Mouse (Mus musculus): ENCODE results near the gene Slc37a2. TPM values are rescaled to one million over a fixed set of nuclear protein-coding genes. Genes with fewer than 3 reads are reported as not detected.
A peak's percentile ranks its signal among the peaks of the same experiment; 100 is the strongest.
"Not testable (repeated sequence)": the region's sequence is repeated elsewhere in the genome, so short reads cannot be mapped to it uniquely, and the experiment has no call there.

The Slc37a2 gene
- 8.9 and 10.8 TPM in 2 replicates for polyA plus RNA-seq (2015; fragmentation: Nextera tagmentation; extraction: Ambion mirVana)

DNA sequence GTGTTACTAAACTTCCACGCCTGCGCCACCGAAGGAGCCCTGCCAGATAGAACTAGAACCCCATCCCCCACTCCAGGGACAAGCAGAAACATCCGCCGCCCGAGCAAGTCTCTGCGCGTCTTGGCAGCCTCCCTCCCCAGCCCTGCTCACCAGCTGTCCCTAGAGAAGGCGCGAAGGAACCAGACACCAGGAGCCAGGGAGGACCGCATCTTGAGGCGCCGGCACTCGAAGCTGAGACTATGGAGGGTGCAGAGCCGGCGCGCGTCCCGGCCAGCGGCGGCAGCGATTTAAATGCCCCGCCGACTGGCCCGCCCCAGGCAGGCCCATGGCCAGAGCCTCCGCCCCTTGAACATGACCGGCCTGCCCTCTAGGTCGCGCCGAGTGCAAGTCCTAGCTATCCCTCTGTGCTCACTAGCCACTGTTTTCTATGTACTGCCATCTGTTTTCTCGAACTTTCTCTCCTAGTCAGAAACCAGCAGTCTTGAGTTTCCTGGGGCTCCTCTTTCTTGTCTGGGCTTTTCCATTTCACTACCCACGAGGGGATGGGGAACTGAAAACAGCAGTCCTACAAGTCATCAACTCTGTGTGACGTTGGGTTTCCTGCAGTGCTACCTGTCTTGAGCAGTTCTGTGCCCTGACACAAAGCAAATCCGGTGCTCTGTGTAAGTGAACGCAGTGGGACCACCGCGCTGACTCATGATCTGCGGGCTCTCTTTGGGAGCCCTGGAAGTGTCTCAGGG, at the start of gene Slc37a2:
Slc37a2 (minus strand) TSS at position 590 of the 740 bp plus-strand sequence.
- H3K4me2 ChIP-seq (ENCODE audit: low read depth, low read length) = peak within 1 kb of the TSS; percentile 87
- H3K27me3 ChIP-seq (replicated peaks; ENCODE audit: control insufficient read depth, insufficient read depth, low read length) = no peaks in the 10 kb centered on the region
- ATAC-seq = peak; percentile 93
- H3K4me3 ChIP-seq (ENCODE audit: low read length) = peak within 1 kb of the TSS; percentile 56
- H3K9ac ChIP-seq (ENCODE audit: low read depth, low read length) = peak within 1 kb of the TSS; percentile 70
- 2% methylated on average over 38 of the region's 38 CpGs for WGBS
- peaks cover 10% of the 10 kb centered on the region for H3K4me1 ChIP-seq (ENCODE audit: control insufficient read depth, insufficient read depth, low read length)
- no peaks in the 10 kb centered on the region for H3K36me3 ChIP-seq (ENCODE audit: control insufficient read depth, insufficient read depth, low read length)
- no peaks in the 10 kb centered on the region for H3K9me3 ChIP-seq (ENCODE audit: control insufficient read depth, low read length)
- H3K27ac ChIP-seq (ENCODE audit: low read length) = peak within 1 kb of the TSS; percentile 54

DNA sequence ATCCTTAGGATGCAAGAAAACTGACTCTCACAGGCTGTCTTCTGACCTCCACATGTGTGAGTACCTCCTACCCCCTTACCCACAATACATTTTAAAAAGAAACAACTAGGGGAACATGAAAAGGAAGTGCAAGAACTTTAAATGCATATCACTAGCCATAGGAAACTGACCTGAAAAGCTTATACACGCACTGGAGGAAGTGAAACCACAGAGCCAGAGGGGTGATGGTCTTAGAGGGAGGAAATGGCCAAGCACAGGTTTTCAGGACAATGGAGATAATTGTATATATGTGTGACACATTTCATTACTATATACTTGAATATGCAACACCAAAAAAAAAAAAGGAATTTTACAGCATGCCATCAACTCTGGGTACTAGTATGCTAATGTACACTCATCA, 46.2 kb upstream of the Slc37a2 start:
- Histone ChIP-seq H3K36me3 (ENCODE audit: control insufficient read depth, insufficient read depth, low read length) (no peaks in the 10 kb centered on the region), H3K4me1 (ENCODE audit: control insufficient read depth, insufficient read depth, low read length) (no peaks in the 10 kb centered on the region), H3K9me3 (ENCODE audit: control insufficient read depth, low read length) (no peaks in the 10 kb centered on the region), H3K4me3 (ENCODE audit: low read length) (no peak overlapping the region), H3K27ac (ENCODE audit: low read length) (no peak overlapping the region), H3K4me2 (ENCODE audit: low read depth, low read length) (no peak overlapping the region), H3K27me3 (replicated peaks; ENCODE audit: control insufficient read depth, insufficient read depth, low read length) (no peaks in the 10 kb centered on the region), H3K9ac (ENCODE audit: low read depth, low read length) (no peak overlapping the region)
- 87% methylated on average over 1 of the region's 1 CpGs for WGBS
- no peak for ATAC-seq

DNA sequence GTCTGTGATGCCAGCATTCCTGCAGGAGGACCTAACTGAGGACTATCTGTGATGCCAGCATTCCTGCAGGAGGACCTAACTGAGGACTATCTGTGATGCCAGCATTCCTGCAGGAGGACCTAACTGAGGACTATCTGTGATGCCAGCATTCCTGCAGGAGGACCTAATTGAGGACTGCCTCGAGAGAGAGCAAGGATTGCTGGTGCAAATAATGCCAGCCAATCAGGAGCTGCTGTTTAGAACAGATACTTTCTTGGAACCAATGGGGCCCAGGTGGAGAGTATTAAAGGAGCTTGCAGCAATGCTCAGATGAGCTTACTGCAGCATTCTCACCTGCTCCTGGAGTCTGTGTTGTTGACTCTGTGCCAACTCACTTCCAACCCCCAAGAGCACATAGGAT, 45.0 kb upstream of the Slc37a2 start:
- WGBS = 56% methylated on average over 1 of the region's 1 CpGs
- not testable (repeated sequence) for H3K36me3 ChIP-seq (ENCODE audit: control insufficient read depth, insufficient read depth, low read length); H3K4me1 ChIP-seq (ENCODE audit: control insufficient read depth, insufficient read depth, low read length); ATAC-seq; H3K9me3 ChIP-seq (ENCODE audit: control insufficient read depth, low read length); H3K27ac ChIP-seq (ENCODE audit: low read length); H3K9ac ChIP-seq (ENCODE audit: low read depth, low read length); H3K27me3 ChIP-seq (replicated peaks; ENCODE audit: control insufficient read depth, insufficient read depth, low read length); H3K4me3 ChIP-seq (ENCODE audit: low read length); H3K4me2 ChIP-seq (ENCODE audit: low read depth, low read length)

DNA sequence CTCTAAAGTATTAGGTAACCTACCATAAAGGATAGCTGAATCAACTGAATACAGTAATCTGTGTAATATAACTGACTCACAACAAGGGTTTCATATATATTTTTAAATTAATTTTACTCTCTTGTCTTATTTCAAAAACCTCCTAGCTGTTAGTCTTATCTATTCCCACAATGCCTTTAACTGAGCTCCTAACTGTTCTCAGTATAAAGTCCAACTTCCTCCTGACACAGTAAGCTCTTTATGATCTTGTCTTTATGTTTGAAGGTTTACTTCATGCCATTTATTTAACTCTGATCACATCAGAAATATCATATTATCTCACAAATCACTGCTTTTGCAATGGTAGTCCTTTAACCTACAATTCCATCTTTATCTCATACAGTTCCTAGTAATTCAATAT, 40.0 kb upstream of the Slc37a2 start:
- peak; percentile 68; the same call in 1 of the 2 replicates for ATAC-seq
- Histone ChIP-seq H3K9me3 (ENCODE audit: control insufficient read depth, low read length) (no peaks in the 10 kb centered on the region), H3K27me3 (replicated peaks; ENCODE audit: control insufficient read depth, insufficient read depth, low read length) (no peaks in the 10 kb centered on the region), H3K9ac (ENCODE audit: low read depth, low read length) (no peak overlapping the region), H3K27ac (ENCODE audit: low read length) (no peak overlapping the region), H3K4me2 (ENCODE audit: low read depth, low read length) (no peak overlapping the region), H3K36me3 (ENCODE audit: control insufficient read depth, insufficient read depth, low read length) (no peaks in the 10 kb centered on the region), H3K4me3 (ENCODE audit: low read length) (no peak overlapping the region), H3K4me1 (ENCODE audit: control insufficient read depth, insufficient read depth, low read length) (no peaks in the 10 kb centered on the region)

DNA sequence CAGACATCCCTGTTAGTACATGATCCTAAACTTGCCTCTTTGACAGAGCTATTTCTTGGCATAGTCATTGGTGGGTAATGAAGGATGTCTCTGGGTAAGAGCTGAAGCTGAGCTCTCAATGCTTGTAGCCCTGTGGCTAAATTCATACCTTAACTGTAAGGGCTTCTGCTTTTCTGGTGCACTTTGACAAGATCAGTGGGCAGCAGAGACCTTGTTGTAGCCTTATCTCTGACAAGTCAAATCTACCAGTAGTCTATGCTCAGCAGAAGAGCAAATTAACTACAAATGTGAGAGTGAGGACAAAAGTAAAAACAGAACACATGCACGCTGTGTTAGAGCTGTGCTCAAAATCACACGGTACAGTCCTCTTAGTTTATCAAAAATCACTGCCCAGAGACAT, 11.1 kb upstream of the Slc37a2 start:
- Histone ChIP-seq H3K27ac (ENCODE audit: low read length) (no peak overlapping the region), H3K4me3 (ENCODE audit: low read length) (no peak overlapping the region), H3K4me1 (ENCODE audit: control insufficient read depth, insufficient read depth, low read length) (no peaks in the 10 kb centered on the region), H3K9ac (ENCODE audit: low read depth, low read length) (no peak overlapping the region), H3K4me2 (ENCODE audit: low read depth, low read length) (no peak overlapping the region), H3K9me3 (ENCODE audit: control insufficient read depth, low read length) (no peaks in the 10 kb centered on the region), H3K27me3 (replicated peaks; ENCODE audit: control insufficient read depth, insufficient read depth, low read length) (no peaks in the 10 kb centered on the region), H3K36me3 (ENCODE audit: control insufficient read depth, insufficient read depth, low read length) (no peaks in the 10 kb centered on the region)
- WGBS = 92% methylated on average over 2 of the region's 2 CpGs
- ATAC-seq = no peak

DNA sequence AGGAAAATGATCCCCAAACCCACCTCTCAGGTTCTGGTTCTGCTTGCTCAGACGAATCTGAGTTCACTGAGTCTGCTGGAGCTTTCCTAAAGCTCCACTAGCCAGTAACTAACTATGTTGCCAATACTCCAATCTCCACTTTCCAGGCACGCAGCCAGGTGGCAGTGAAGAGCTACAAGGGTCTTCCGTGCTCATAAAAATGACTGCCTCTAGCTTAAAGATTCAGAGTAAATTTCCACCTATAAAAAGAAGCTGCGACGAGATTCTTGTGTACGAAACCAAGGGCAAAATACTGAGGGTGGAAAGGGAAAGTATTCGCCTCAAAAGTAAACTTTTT, 319 bp upstream of the Slc37a2 start:
- ATAC-seq = peak; percentile 69
- Histone ChIP-seq H3K4me3 (ENCODE audit: low read length) (peak overlapping the region; percentile 56), H3K27me3 (replicated peaks; ENCODE audit: control insufficient read depth, insufficient read depth, low read length) (no peaks in the 10 kb centered on the region), H3K27ac (ENCODE audit: low read length) (peak overlapping the region; percentile 54; the same call in 1 of the 2 replicates), H3K9me3 (ENCODE audit: control insufficient read depth, low read length) (no peaks in the 10 kb centered on the region), H3K36me3 (ENCODE audit: control insufficient read depth, insufficient read depth, low read length) (no peaks in the 10 kb centered on the region), H3K9ac (ENCODE audit: low read depth, low read length) (peak overlapping the region; percentile 70), H3K4me2 (ENCODE audit: low read depth, low read length) (peak overlapping the region; percentile 87), H3K4me1 (ENCODE audit: control insufficient read depth, insufficient read depth, low read length) (peaks cover 10% of the 10 kb centered on the region)
- 22% methylated on average over 7 of the region's 7 CpGs for WGBS

DNA sequence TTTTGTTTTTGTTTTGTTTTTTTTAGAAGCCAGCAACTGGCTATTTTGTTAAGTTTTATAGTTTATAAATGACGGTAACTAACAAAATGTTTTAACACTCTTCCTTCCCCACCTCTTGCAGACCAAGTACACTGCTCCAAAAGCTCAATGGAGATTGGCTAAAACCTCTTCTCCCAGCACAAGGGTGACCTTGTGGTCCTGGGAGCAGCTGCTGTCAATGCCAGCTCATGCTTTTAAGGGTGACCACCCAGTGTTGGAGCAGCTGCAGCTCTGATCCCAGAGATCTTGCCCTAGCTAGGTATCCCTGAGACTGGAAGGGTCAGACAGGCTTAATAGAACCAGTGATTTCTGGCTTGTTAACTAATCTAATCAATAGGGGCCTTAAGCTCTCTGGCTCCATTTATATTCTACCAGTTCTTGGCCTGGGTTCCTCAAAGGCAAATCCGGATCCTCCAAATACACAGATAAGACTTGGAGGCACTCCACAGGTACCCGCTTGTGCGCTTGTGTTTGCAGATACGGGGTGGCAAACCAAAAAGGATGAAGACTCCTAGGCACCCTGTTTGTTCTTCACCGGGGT, 917 bp downstream of the Slc37a2 start:
- ATAC-seq = peak; percentile 16; the same call in 1 of the 2 replicates
- Histone ChIP-seq H3K36me3 (ENCODE audit: control insufficient read depth, insufficient read depth, low read length) (no peaks in the 10 kb centered on the region), H3K4me3 (ENCODE audit: low read length) (peak overlapping the region; percentile 56), H3K4me1 (ENCODE audit: control insufficient read depth, insufficient read depth, low read length) (peaks cover 10% of the 10 kb centered on the region), H3K27me3 (replicated peaks; ENCODE audit: control insufficient read depth, insufficient read depth, low read length) (no peaks in the 10 kb centered on the region), H3K4me2 (ENCODE audit: low read depth, low read length) (peak overlapping the region; percentile 87), H3K9me3 (ENCODE audit: control insufficient read depth, low read length) (no peaks in the 10 kb centered on the region), H3K27ac (ENCODE audit: low read length) (no peak overlapping the region), H3K9ac (ENCODE audit: low read depth, low read length) (peak overlapping the region; percentile 70; the same call in 1 of the 2 replicates)
- WGBS = 25% methylated on average over 6 of the region's 6 CpGs

DNA sequence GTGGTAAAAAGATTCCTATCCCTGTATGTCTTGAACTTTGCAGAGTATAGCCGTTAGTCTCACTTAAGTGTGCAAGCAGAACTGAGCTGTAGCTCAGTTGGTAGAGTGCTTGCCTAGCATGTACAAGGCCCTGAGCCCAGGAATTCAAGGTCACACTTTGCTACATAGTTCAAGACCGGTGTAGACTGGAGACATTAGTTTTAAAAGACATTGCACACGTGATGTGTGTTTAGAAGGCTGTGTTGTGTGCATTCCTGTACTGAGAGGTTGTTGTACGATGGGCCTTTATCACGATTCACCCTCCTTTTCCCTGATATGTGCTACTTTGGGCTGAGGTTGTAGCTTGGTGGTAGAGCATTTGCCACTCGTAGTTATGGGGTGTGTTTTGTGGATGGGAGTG, 4.9 kb downstream of the Slc37a2 start:
- H3K4me2 ChIP-seq (ENCODE audit: low read depth, low read length) = no peak overlapping the region
- peaks cover 17% of the 10 kb centered on the region for H3K4me1 ChIP-seq (ENCODE audit: control insufficient read depth, insufficient read depth, low read length)
- 78% methylated on average over 6 of the region's 6 CpGs for WGBS
- H3K4me3 ChIP-seq (ENCODE audit: low read length) = no peak overlapping the region
- no peaks in the 10 kb centered on the region for H3K27me3 ChIP-seq (replicated peaks; ENCODE audit: control insufficient read depth, insufficient read depth, low read length)
- no peak overlapping the region for H3K27ac ChIP-seq (ENCODE audit: low read length)
- no peak for ATAC-seq
- H3K9ac ChIP-seq (ENCODE audit: low read depth, low read length) = no peak overlapping the region
- H3K36me3 ChIP-seq (ENCODE audit: control insufficient read depth, insufficient read depth, low read length) = no peaks in the 10 kb centered on the region
- H3K9me3 ChIP-seq (ENCODE audit: control insufficient read depth, low read length) = no peaks in the 10 kb centered on the region

DNA sequence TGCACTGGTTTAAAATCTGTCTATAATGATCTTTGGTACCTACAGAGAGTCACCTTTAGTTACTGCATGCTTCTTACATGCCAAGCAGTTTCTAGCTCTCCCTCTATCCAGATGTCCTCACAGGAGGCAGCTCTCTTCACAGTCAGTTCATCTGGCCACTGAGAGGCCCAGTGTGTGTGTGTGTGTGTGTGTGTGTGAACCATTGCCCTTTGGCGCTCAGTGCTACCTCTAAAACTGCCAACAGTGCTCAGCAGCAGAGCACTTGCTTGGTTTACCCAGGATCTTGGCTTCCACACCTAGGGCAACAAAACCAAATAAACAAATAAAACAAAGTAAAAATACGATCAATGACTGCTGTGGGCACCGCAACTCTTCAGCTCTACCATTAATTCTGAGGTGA, 5.6 kb downstream of the Slc37a2 start:
- no peak overlapping the region for H3K4me2 ChIP-seq (ENCODE audit: low read depth, low read length)
- H3K4me1 ChIP-seq (ENCODE audit: control insufficient read depth, insufficient read depth, low read length) = peaks cover 14% of the 10 kb centered on the region
- no peak overlapping the region for H3K27ac ChIP-seq (ENCODE audit: low read length)
- H3K27me3 ChIP-seq (replicated peaks; ENCODE audit: control insufficient read depth, insufficient read depth, low read length) = no peaks in the 10 kb centered on the region
- WGBS = 88% methylated on average over 3 of the region's 3 CpGs
- no peak for ATAC-seq
- H3K4me3 ChIP-seq (ENCODE audit: low read length) = no peak overlapping the region
- H3K36me3 ChIP-seq (ENCODE audit: control insufficient read depth, insufficient read depth, low read length) = no peaks in the 10 kb centered on the region
- no peak overlapping the region for H3K9ac ChIP-seq (ENCODE audit: low read depth, low read length)
- H3K9me3 ChIP-seq (ENCODE audit: control insufficient read depth, low read length) = no peaks in the 10 kb centered on the region
